Mouse (Mus musculus): Measurements from ENCODE around the gene Mrgprd. TPM values are rescaled to one million over a fixed set of nuclear protein-coding genes. Genes with fewer than 3 reads are reported as not detected.

Gene Mrgprd
- not detected in 2 replicates for polyA plus RNA-seq (2014; fragmentation: Nextera tagmentation; extraction: Ambion mirVana)

DNA sequence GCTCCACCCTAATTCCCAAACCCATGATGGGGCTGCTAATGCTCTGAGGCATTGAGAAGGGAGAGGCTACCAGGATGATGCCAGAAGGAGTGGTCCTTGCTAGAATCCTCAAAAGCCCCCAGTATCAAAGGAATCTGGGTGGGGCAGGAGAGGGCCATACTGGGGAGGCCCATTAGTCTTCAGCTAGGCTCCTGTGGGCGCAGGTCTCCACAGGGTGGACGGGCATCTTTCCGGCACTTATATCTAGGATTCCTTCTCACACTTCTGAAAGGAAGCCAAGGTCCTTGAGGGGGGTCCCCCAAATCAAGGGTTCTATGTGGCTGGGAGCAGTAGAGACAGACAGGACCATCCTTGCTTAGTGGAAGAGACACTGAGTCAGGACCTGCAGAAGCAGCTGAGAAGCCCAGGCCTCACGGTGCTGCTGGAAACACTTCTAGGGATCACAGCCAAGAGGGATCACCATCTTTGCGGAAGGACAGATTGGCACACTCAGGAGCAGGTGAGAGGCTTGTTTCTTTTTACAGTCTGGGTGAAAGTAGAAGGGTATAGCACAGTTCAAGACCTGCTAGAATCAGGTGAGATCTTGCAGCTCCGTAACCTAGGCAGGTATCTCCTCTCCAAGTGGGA is at the start of gene Mrgprd:
Mrgprd (plus strand) TSS at position 51 of the 627 bp plus-strand sequence.
- WGBS: 91% methylated on average over 6 of the region's 6 CpGs
- DNase-seq (ENCODE audit: low spot score) (no peak), ATAC-seq (ENCODE audit: insufficient read depth, low FRiP score, low TSS enrichment) (no peak)
- Histone ChIP-seq H3K27me3 (ENCODE audit: control insufficient read depth, insufficient read depth, low read length) (no peaks in the 10 kb centered on the region), H3K9ac (ENCODE audit: low read length) (no peak within 1 kb of the TSS), H3K4me3 (ENCODE audit: low read depth, low read length) (no peak within 1 kb of the TSS), H3K4me2 (ENCODE audit: low read depth) (no peak within 1 kb of the TSS), H3K27ac (ENCODE audit: low read depth, low read length) (no peak within 1 kb of the TSS), H3K9me3 (ENCODE audit: control insufficient read depth, low read length) (no peaks in the 10 kb centered on the region), H3K4me1 (ENCODE audit: control insufficient read depth, insufficient read depth, low read length) (no peaks in the 10 kb centered on the region), H3K36me3 (ENCODE audit: control insufficient read depth, insufficient read depth, low read length) (no peaks in the 10 kb centered on the region)

- Histone ChIP-seq H3K4me3 (ENCODE audit: low read depth, low read length) (no peak overlapping the region), H3K27ac (ENCODE audit: low read depth, low read length) (no peak overlapping the region), H3K9ac (ENCODE audit: low read length) (no peak overlapping the region), H3K9me3 (ENCODE audit: control insufficient read depth, low read length) (no peaks in the 10 kb centered on the region), H3K36me3 (ENCODE audit: control insufficient read depth, insufficient read depth, low read length) (peaks cover 5% of the 10 kb centered on the region), H3K4me2 (ENCODE audit: low read depth) (no peak overlapping the region), H3K27me3 (ENCODE audit: control insufficient read depth, insufficient read depth, low read length) (no peaks in the 10 kb centered on the region), H3K4me1 (ENCODE audit: control insufficient read depth, insufficient read depth, low read length) (no peaks in the 10 kb centered on the region)
- 95% methylated on average over 2 of the region's 2 CpGs for WGBS
- ATAC-seq (ENCODE audit: insufficient read depth, low FRiP score, low TSS enrichment): no peak
- no peak for DNase-seq (ENCODE audit: low spot score)
Observed at GRCm38 (mm10) chr7:145266011-145266410, 48.6 kb upstream of the Mrgprd start.

DNA sequence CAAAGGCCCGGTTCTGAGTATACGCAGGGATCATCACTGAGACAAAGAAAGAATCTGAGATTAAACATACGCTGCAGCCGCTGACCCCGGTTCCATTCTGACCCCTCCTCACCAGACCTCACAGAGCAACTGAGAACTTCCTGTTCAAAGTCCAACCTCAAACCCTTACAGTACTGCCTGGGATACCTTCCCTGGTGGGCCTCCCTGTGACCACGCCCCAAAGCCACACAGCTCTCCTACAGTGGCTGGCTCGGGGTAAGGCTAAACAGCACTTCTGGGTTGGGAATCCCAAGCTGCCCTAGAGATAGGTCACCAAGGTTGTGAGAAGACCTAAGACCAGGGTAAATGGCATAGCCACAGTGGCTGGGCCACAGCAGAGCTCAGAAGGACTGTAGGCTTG is 45.7 kb upstream of the Mrgprd start:
- Histone ChIP-seq H3K27ac (ENCODE audit: low read depth, low read length) (no peak overlapping the region), H3K4me1 (ENCODE audit: control insufficient read depth, insufficient read depth, low read length) (no peaks in the 10 kb centered on the region), H3K9ac (ENCODE audit: low read length) (no peak overlapping the region), H3K27me3 (ENCODE audit: control insufficient read depth, insufficient read depth, low read length) (no peaks in the 10 kb centered on the region), H3K9me3 (ENCODE audit: control insufficient read depth, low read length) (no peaks in the 10 kb centered on the region), H3K4me3 (ENCODE audit: low read depth, low read length) (no peak overlapping the region), H3K4me2 (ENCODE audit: low read depth) (no peak overlapping the region), H3K36me3 (ENCODE audit: control insufficient read depth, insufficient read depth, low read length) (peaks cover 7% of the 10 kb centered on the region)
- no peak for ATAC-seq (ENCODE audit: insufficient read depth, low FRiP score, low TSS enrichment)
- whole genome bisulfite sequencing: 97% methylated on average over 7 of the region's 7 CpGs
- DNase-seq (ENCODE audit: low spot score): no peak

- 96% methylated on average over 5 of the region's 5 CpGs for WGBS
- Histone ChIP-seq H3K4me3 (ENCODE audit: low read depth, low read length) (no peak overlapping the region), H3K27me3 (ENCODE audit: control insufficient read depth, insufficient read depth, low read length) (no peaks in the 10 kb centered on the region), H3K27ac (ENCODE audit: low read depth, low read length) (no peak overlapping the region), H3K9ac (ENCODE audit: low read length) (no peak overlapping the region), H3K9me3 (ENCODE audit: control insufficient read depth, low read length) (no peaks in the 10 kb centered on the region), H3K4me2 (ENCODE audit: low read depth) (no peak overlapping the region), H3K4me1 (ENCODE audit: control insufficient read depth, insufficient read depth, low read length) (no peaks in the 10 kb centered on the region), H3K36me3 (ENCODE audit: control insufficient read depth, insufficient read depth, low read length) (peaks cover 4% of the 10 kb centered on the region)
- ATAC-seq (ENCODE audit: insufficient read depth, low FRiP score, low TSS enrichment) (no peak), DNase-seq (ENCODE audit: low spot score) (no peak)
Observed at GRCm38 (mm10) chr7:145270955-145271354, 43.7 kb upstream of the Mrgprd start.

GRCm38 (mm10) chr7:145275488-145275887 is 39.1 kb upstream of the Mrgprd start:
- peaks cover 9% of the 10 kb centered on the region; the same call in 1 of the 2 replicates for H3K36me3 ChIP-seq (ENCODE audit: control insufficient read depth, insufficient read depth, low read length)
- 83% methylated on average over 3 of the region's 3 CpGs for WGBS
- no peak for DNase-seq (ENCODE audit: low spot score)

DNA sequence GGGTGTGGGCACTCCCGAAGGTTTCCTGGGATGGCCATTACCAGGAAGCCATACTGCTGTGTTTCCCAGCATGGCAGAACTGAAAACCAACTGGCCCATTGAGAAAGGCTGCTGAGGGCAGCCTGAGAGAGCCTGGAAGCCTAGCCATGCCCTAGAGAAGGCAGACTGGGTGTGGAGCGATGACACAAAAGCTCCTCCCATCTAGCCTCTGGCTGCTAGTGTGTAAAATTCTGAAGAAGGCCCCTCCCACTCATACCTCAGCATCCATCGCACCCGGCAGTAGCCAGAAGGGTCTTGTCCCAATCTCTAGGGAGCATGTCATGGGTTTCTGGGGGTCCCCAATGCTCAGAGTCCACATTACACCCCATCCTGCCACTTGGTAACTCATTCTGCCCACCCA is 33.2 kb upstream of the Mrgprd start:
- Histone ChIP-seq H3K9ac (ENCODE audit: low read length) (no peak overlapping the region), H3K4me1 (ENCODE audit: control insufficient read depth, insufficient read depth, low read length) (peaks cover 7% of the 10 kb centered on the region; the same call in 1 of the 2 replicates), H3K4me3 (ENCODE audit: low read depth, low read length) (no peak overlapping the region), H3K9me3 (ENCODE audit: control insufficient read depth, low read length) (no peaks in the 10 kb centered on the region), H3K27me3 (ENCODE audit: control insufficient read depth, insufficient read depth, low read length) (no peaks in the 10 kb centered on the region), H3K36me3 (ENCODE audit: control insufficient read depth, insufficient read depth, low read length) (peaks cover 7% of the 10 kb centered on the region; the same call in 1 of the 2 replicates), H3K27ac (ENCODE audit: low read depth, low read length) (no peak overlapping the region), H3K4me2 (ENCODE audit: low read depth) (no peak overlapping the region)
- WGBS: 94% methylated on average over 4 of the region's 4 CpGs
- ATAC-seq (ENCODE audit: insufficient read depth, low FRiP score, low TSS enrichment): no peak
- no peak for DNase-seq (ENCODE audit: low spot score)

More at GRCm38 (mm10) chr7:145275488-145275887, 39.1 kb upstream of the Mrgprd start:
- Histone ChIP-seq H3K27me3 (ENCODE audit: control insufficient read depth, insufficient read depth, low read length) (no peaks in the 10 kb centered on the region), H3K4me3 (ENCODE audit: low read depth, low read length) (no peak overlapping the region), H3K9ac (ENCODE audit: low read length) (no peak overlapping the region), H3K4me2 (ENCODE audit: low read depth) (no peak overlapping the region), H3K27ac (ENCODE audit: low read depth, low read length) (no peak overlapping the region), H3K9me3 (ENCODE audit: control insufficient read depth, low read length) (no peaks in the 10 kb centered on the region), H3K4me1 (ENCODE audit: control insufficient read depth, insufficient read depth, low read length) (no peaks in the 10 kb centered on the region)
- ATAC-seq (ENCODE audit: insufficient read depth, low FRiP score, low TSS enrichment): no peak

DNA sequence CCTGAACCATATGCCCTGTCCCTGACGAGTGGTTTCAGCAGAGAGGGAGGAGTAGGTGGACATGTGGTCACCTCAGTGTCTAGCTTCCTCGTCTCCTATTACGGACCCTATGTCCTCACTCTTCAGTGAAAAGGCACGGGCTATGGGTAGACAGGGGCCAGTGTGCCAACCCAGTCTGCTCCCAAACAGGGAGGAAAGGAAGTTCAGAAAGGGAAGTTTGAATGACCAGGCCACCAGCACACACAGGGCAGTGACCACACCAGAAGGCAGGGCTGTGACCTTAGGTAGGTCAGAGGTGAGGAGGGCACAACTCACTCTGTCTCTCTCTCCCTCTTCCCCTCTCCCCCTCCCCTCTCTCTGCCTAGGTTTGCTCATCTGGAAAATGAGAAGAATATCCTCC is 31.6 kb upstream of the Mrgprd start:
- WGBS: 44% methylated on average over 4 of the region's 4 CpGs
- no peak for ATAC-seq (ENCODE audit: insufficient read depth, low FRiP score, low TSS enrichment)
- no peak overlapping the region for H3K27ac ChIP-seq (ENCODE audit: low read depth, low read length)

GRCm38 (mm10) chr7:145283487-145284187 is 31.0 kb upstream of the Mrgprd start, which contains the start of gene Tpcn2:
Gene Tpcn2 (minus strand): TSS chr7:145284011.
- peaks cover 7% of the 10 kb centered on the region; the same call in 1 of the 2 replicates for H3K4me1 ChIP-seq (ENCODE audit: control insufficient read depth, insufficient read depth, low read length)
- H3K4me3 ChIP-seq (ENCODE audit: low read depth, low read length): peak within 1 kb of the TSS; percentile 43

More for the DNA sequence above, 31.6 kb upstream of the Mrgprd start:
- Histone ChIP-seq H3K4me3 (ENCODE audit: low read depth, low read length) (peak overlapping the region; percentile 43), H3K9me3 (ENCODE audit: control insufficient read depth, low read length) (no peaks in the 10 kb centered on the region), H3K4me1 (ENCODE audit: control insufficient read depth, insufficient read depth, low read length) (peaks cover 7% of the 10 kb centered on the region; the same call in 1 of the 2 replicates), H3K36me3 (ENCODE audit: control insufficient read depth, insufficient read depth, low read length) (peaks cover 5% of the 10 kb centered on the region; the same call in 1 of the 2 replicates), H3K27me3 (ENCODE audit: control insufficient read depth, insufficient read depth, low read length) (no peaks in the 10 kb centered on the region), H3K4me2 (ENCODE audit: low read depth) (peak overlapping the region; percentile 53), H3K9ac (ENCODE audit: low read length) (peak overlapping the region; percentile 53)
- no peak for DNase-seq (ENCODE audit: low spot score)

More at GRCm38 (mm10) chr7:145283487-145284187, 31.0 kb upstream of the Mrgprd start, which contains the start of gene Tpcn2:
- DNase-seq (ENCODE audit: low spot score) (peak; percentile 92), ATAC-seq (ENCODE audit: insufficient read depth, low FRiP score, low TSS enrichment) (peak; percentile 91)
- Histone ChIP-seq H3K4me2 (ENCODE audit: low read depth) (peak within 1 kb of the TSS; percentile 53), H3K9me3 (ENCODE audit: control insufficient read depth, low read length) (no peaks in the 10 kb centered on the region), H3K36me3 (ENCODE audit: control insufficient read depth, insufficient read depth, low read length) (peaks cover 5% of the 10 kb centered on the region; the same call in 1 of the 2 replicates), H3K27ac (ENCODE audit: low read depth, low read length) (no peak within 1 kb of the TSS), H3K27me3 (ENCODE audit: control insufficient read depth, insufficient read depth, low read length) (no peaks in the 10 kb centered on the region), H3K9ac (ENCODE audit: low read length) (peak within 1 kb of the TSS; percentile 53)
- WGBS: 3% methylated on average over 18 of the region's 18 CpGs

Data from neural tube, embryonic 11.5 days (tissue).